Mouse (Mus musculus): ENCODE measurements at regions not wholly inside any gene's neighbourhood (a gene's known extent, or its start where the extent isn't known, plus 50 kb on each side); places are given as distances from the start of the nearest gene placed in this dataset.

DNA sequence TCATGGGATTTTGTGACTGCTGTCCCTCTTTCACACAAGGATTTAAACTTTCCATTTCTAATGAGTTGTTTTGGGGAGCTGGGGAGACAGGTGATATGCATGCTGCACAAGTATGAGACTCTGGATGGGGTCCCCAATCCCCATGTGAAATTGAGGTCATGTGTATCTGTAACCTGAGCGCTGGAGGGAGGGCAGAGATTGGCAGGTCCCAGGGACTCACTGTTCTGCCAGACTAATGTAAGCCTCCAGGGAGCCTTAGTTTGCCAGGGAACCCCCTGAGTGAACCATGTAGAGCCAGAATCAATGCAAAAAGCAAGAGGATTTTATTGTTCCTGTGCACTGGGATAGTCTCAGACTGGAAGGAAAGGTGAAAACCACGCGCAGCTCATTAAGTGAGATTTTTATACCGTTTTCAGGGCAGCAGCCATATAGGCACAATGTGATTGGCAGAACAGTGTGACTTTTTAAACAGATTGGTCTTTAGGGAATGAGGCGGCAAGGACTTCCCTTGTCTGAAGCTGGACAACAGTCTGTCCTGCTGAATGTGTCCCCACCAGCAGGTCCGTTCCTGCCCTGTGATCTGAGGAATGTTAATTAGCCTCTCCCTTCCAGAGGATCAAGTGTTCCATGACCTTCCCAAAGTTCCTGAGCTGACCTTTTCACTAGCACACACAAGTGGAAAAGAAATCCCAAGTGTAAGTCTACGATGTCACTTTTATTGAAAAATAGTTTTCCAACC lies 59.9 kb upstream of the Oxgr1 start:
- TF ChIP-seq CTCF (IDR thresholded peaks at IDR 0.05; ENCODE audit: borderline replicate concordance, insufficient read depth, low read length), result no peak
- no peak for TF ChIP-seq POLR2A (IDR thresholded peaks at IDR 0.05; ENCODE audit: low read depth, low read length)
- Histone ChIP-seq H3K4me3 (ENCODE audit: insufficient read depth, low read length) (no peak overlapping the region), H3K27ac (ENCODE audit: insufficient read depth, low read length) (no peak overlapping the region), H3K4me1 (ENCODE audit: control insufficient read depth, insufficient read depth, low read length) (no peaks in the 10 kb centered on the region; the same call in 1 of the 2 replicates)

DNA sequence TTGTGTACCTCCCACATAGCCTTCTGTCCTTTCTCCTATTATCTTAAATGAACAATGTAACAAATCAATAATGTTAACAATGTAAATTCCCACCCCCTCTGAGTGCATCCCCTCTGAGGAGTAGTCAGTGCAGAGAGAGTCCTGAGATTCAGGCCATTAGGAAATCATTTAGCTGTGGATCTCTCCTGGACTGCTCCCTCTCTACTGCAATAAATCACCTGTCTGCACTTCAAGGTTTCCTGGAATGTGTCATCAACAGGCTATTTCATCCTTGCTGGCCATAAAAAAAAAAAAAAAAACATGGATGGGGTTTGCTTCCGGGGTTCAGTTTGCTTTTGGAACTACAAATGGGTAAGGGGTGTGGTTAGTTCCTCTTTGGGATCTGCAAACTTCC lies 60.5 kb upstream of the Oxgr1 start:
- Histone ChIP-seq H3K27ac (ENCODE audit: insufficient read depth, low read length) (no peak overlapping the region), H3K4me1 (ENCODE audit: control insufficient read depth, insufficient read depth, low read length) (no peaks in the 10 kb centered on the region; the same call in 1 of the 2 replicates), H3K4me3 (ENCODE audit: insufficient read depth, low read length) (no peak overlapping the region)
- no peak for TF ChIP-seq CTCF (IDR thresholded peaks at IDR 0.05; ENCODE audit: borderline replicate concordance, insufficient read depth, low read length)
- no peak for TF ChIP-seq POLR2A (IDR thresholded peaks at IDR 0.05; ENCODE audit: low read depth, low read length)

DNA sequence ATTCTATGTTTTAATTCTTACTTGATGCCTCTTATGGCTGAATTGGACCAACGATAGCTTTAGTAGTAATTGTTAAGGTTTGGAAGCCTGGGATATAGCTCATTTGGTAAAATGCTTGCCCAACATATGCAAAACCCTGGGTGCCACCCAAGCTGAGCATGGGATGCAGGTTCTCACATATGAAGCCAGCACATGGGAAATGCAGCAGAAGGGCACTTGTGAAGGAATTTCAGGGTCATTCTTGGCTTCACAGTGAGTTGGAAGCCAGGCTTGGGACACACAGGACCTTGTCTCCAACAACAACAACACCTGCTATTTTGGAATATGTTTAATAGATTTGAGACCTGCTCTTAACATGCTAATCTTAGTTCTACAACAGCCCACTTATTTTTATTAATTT lies 67.6 kb upstream of the Oxgr1 start:
- TF ChIP-seq POLR2A (IDR thresholded peaks at IDR 0.05; ENCODE audit: low read depth, low read length) (no peak), CTCF (IDR thresholded peaks at IDR 0.05; ENCODE audit: borderline replicate concordance, insufficient read depth, low read length) (no peak)
- Histone ChIP-seq H3K27ac (ENCODE audit: insufficient read depth, low read length) (no peak overlapping the region), H3K4me1 (ENCODE audit: control insufficient read depth, insufficient read depth, low read length) (no peaks in the 10 kb centered on the region), H3K4me3 (ENCODE audit: insufficient read depth, low read length) (no peak overlapping the region)

DNA sequence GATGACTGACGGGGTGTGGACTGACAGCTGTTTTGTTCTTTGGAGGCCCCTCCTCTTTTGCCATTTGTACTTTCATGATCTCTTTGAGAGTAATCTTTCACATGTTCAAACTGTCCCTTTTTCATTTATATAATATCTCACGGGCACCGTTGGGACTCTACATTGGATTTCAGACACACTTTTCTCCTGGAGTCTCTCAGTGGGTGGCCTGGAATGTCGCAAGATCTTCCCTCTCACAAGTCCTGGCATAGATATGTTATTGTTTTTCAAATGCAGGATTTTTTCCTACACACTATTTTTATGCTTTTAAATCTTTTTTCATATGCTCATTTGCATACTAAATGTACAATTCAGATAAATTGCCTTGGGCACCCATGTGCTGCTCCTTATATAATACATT lies 71.1 kb upstream of the Oxgr1 start:
- no peak overlapping the region for H3K27ac ChIP-seq (ENCODE audit: insufficient read depth, low read length)
- no peaks in the 10 kb centered on the region for H3K4me1 ChIP-seq (ENCODE audit: control insufficient read depth, insufficient read depth, low read length)
- TF ChIP-seq CTCF (IDR thresholded peaks at IDR 0.05; ENCODE audit: borderline replicate concordance, insufficient read depth, low read length) (no peak), POLR2A (IDR thresholded peaks at IDR 0.05; ENCODE audit: low read depth, low read length) (no peak)
- no peak overlapping the region for H3K4me3 ChIP-seq (ENCODE audit: insufficient read depth, low read length)

DNA sequence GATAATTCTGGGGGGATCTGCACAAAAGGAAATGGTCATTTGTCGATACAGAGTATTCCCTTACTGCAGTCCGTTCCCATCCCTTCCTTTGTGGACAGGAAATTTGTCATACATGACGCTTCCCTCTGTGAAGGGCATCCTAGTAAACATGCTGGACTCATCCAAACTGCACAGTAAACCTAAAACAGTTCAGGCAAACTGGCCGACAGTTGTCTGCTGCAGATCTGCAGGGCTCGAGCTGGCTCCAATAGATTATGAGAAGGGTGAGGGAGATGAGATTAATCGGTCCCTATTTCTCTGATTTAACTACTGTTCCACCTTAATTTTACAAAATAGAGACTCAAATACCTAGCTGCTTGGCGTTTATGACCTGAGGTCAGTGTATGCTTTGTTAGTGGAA lies 76.3 kb upstream of the Oxgr1 start:
- no peaks in the 10 kb centered on the region for H3K4me1 ChIP-seq (ENCODE audit: control insufficient read depth, insufficient read depth, low read length)
- H3K27ac ChIP-seq (ENCODE audit: insufficient read depth, low read length), result no peak overlapping the region
- no peak overlapping the region for H3K4me3 ChIP-seq (ENCODE audit: insufficient read depth, low read length)
- TF ChIP-seq POLR2A (IDR thresholded peaks at IDR 0.05; ENCODE audit: low read depth, low read length) (no peak), CTCF (IDR thresholded peaks at IDR 0.05; ENCODE audit: borderline replicate concordance, insufficient read depth, low read length) (no peak)

DNA sequence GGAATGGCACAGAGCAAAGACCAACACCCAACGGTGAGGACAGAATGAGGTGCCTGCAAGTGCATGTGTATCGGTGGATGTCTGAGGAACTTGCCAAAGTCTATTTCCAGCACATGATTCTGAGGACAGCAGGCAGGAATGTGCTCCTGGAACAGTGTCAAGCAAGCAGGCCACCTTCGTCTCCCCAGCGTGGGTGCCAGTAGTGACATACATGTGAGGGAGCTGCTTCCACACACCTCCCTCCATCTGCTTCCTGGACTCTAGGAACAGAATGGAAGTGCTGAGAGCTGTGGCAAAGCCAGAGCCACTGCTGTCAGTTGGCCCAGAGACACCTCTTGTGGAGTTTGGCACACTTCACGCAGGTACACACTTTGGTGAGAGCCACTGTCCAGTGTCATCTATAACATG lies 76.9 kb upstream of the Oxgr1 start:
- no peak overlapping the region for H3K27ac ChIP-seq (ENCODE audit: insufficient read depth, low read length)
- no peak overlapping the region for H3K4me3 ChIP-seq (ENCODE audit: insufficient read depth, low read length)
- no peak for TF ChIP-seq POLR2A (IDR thresholded peaks at IDR 0.05; ENCODE audit: low read depth, low read length)
- no peak for TF ChIP-seq CTCF (IDR thresholded peaks at IDR 0.05; ENCODE audit: borderline replicate concordance, insufficient read depth, low read length)
- H3K4me1 ChIP-seq (ENCODE audit: control insufficient read depth, insufficient read depth, low read length), result no peaks in the 10 kb centered on the region

DNA sequence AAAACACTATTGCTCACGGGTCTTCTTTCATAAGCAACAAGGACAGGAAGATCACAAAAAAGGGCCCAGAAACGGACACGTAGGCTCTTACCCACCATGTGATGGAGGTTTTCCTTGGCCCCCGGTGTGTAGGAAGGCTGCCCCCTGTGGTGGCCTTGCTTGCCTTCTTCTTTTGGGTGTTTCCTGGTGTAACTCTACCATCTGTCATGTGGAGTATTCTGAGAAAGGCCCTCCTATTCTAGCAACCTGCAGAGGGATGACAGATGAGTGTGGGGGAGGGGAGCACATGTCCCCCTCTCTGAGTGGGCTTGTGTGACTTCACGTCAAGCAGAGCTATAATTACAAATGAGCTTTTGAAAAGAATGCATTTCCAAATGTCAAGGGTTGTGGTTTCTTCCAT lies 77.3 kb upstream of the Oxgr1 start:
- Histone ChIP-seq H3K4me3 (ENCODE audit: insufficient read depth, low read length) (no peak overlapping the region), H3K27ac (ENCODE audit: insufficient read depth, low read length) (no peak overlapping the region), H3K4me1 (ENCODE audit: control insufficient read depth, insufficient read depth, low read length) (no peaks in the 10 kb centered on the region)
- TF ChIP-seq POLR2A (IDR thresholded peaks at IDR 0.05; ENCODE audit: low read depth, low read length) (no peak), CTCF (IDR thresholded peaks at IDR 0.05; ENCODE audit: borderline replicate concordance, insufficient read depth, low read length) (no peak)

DNA sequence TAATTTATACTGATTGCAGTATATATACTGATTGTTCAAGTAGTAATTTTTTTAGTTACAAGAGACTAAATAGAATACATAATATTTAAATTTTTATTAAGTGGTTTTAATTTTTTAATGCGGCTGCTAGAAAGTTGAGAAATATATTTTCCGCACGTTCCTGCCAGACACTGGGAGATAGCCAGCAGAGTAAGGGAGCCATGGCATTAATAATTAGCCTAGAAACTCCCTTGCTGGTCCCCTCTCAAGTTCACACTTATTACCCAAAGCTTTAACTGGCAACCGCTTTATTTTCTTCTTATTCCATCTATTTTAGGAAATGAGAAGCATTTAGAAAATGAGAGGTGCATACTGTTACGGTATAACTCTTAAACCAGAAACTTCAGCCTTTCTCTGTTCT lies 78.0 kb upstream of the Oxgr1 start:
- no peak for TF ChIP-seq POLR2A (IDR thresholded peaks at IDR 0.05; ENCODE audit: low read depth, low read length)
- no peak for TF ChIP-seq CTCF (IDR thresholded peaks at IDR 0.05; ENCODE audit: borderline replicate concordance, insufficient read depth, low read length)
- Histone ChIP-seq H3K27ac (ENCODE audit: insufficient read depth, low read length) (no peak overlapping the region), H3K4me1 (ENCODE audit: control insufficient read depth, insufficient read depth, low read length) (no peaks in the 10 kb centered on the region), H3K4me3 (ENCODE audit: insufficient read depth, low read length) (no peak overlapping the region)

DNA sequence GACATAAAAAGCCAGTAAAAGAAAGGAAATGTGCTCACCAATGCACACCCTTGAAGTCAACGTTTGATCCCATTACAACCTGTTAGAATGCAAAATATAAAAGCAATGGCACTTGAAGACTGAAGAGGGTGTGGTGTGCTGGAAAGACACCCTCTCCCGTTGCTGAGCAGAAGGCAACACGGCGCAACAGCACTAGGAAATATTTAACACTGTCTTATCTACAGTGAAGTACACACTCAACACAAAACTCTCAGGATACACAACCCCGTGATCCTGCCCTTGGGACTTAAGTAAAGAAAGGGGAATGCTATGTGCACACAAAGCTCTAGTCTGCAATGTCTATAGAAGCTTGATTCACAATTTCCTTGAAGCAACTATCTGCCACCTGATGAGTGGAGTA lies 83.1 kb upstream of the Oxgr1 start:
- H3K4me3 ChIP-seq (ENCODE audit: insufficient read depth, low read length), result no peak overlapping the region
- no peaks in the 10 kb centered on the region; the same call in 1 of the 2 replicates for H3K4me1 ChIP-seq (ENCODE audit: control insufficient read depth, insufficient read depth, low read length)
- H3K27ac ChIP-seq (ENCODE audit: insufficient read depth, low read length), result no peak overlapping the region
- TF ChIP-seq CTCF (IDR thresholded peaks at IDR 0.05; ENCODE audit: borderline replicate concordance, insufficient read depth, low read length) (no peak), POLR2A (IDR thresholded peaks at IDR 0.05; ENCODE audit: low read depth, low read length) (no peak)

DNA sequence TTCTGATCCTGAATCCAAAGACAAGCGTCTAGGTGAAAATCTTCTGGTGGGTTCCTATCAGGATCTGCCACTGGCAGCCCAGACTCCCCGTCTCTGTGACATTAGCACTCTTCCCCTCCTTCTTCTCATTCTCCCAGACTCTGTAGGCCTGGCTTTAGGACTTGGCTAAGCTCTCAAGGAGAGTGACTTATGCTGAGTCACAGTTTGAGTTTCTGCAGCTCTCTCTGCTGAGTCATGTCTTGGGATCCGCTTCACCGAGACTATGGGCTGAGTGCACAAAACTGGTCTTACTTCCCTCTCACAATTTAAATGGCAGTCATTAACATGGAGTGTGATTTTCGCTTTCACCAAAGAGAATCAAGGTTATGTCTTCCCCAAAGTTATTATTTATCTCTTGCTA lies 85.2 kb upstream of the Oxgr1 start:
- no peak overlapping the region for H3K4me3 ChIP-seq (ENCODE audit: insufficient read depth, low read length)
- H3K27ac ChIP-seq (ENCODE audit: insufficient read depth, low read length), result no peak overlapping the region
- H3K4me1 ChIP-seq (ENCODE audit: control insufficient read depth, insufficient read depth, low read length), result no peaks in the 10 kb centered on the region; the same call in 1 of the 2 replicates
- no peak for TF ChIP-seq POLR2A (IDR thresholded peaks at IDR 0.05; ENCODE audit: low read depth, low read length)
